Mouse (Mus musculus): ENCODE measurements at regions not wholly inside any gene's neighbourhood (a gene's known extent, or its start where the extent isn't known, plus 50 kb on each side); places are given as distances from the start of the nearest gene placed in this dataset.

DNA sequence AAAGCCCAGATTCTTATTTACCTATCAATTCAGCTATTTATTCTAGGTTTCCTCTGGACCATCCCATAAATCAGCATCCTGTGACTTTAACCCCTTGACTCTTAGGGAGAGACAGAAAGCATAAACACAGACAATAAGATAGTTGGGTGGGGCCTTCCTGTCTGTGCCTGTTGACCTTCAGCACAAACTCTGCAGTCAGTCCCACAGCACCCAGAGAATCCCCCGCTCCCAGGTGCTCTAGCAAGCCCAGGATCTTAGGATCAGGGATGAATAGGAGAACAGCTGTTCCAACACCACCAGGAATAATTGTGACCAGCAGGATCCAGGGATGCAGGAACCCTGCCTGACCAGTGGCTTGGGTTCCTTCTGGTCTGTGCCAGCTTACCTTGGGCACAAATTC, 107.8 kb downstream of the Basp1 start:
- H3K4me1 ChIP-seq (ENCODE audit: control insufficient read depth, insufficient read depth, low read length): peaks cover 22% of the 10 kb centered on the region
- TF ChIP-seq CTCF (IDR thresholded peaks at IDR 0.05; ENCODE audit: low read depth, low read length) (no peak), POLR2A (IDR thresholded peaks at IDR 0.05; ENCODE audit: borderline replicate concordance, low read depth, low read length) (no peak)
- no peak overlapping the region for H3K27ac ChIP-seq (ENCODE audit: insufficient read depth, low read depth, low read length)
- no peak overlapping the region for H3K4me3 ChIP-seq (ENCODE audit: insufficient read depth, low read length)

DNA sequence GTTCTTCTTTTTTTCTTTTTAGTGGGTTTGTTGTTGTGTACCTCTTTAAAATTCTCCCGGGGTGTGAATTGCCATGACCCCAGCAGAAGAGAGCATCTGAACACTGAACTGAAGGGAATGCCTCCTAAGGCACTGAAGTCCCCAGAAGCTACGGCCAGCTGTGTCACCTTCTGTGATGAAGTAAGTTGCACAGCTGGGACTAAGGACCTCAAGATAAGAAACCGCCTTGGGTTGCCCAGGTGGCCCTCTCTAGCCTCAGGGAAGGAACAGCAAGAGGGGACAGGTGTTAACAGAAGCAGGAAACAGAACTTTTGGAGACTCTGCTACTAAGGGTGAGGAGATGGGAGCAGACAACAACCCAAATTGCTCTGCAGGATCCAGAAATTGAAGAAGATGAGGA, 110.2 kb downstream of the Basp1 start:
- Histone ChIP-seq H3K4me1 (ENCODE audit: control insufficient read depth, insufficient read depth, low read length) (peaks cover 22% of the 10 kb centered on the region), H3K27ac (ENCODE audit: insufficient read depth, low read depth, low read length) (peak overlapping the region; percentile 51), H3K4me3 (ENCODE audit: insufficient read depth, low read length) (no peak overlapping the region)
- no peak for TF ChIP-seq POLR2A (IDR thresholded peaks at IDR 0.05; ENCODE audit: borderline replicate concordance, low read depth, low read length)

DNA sequence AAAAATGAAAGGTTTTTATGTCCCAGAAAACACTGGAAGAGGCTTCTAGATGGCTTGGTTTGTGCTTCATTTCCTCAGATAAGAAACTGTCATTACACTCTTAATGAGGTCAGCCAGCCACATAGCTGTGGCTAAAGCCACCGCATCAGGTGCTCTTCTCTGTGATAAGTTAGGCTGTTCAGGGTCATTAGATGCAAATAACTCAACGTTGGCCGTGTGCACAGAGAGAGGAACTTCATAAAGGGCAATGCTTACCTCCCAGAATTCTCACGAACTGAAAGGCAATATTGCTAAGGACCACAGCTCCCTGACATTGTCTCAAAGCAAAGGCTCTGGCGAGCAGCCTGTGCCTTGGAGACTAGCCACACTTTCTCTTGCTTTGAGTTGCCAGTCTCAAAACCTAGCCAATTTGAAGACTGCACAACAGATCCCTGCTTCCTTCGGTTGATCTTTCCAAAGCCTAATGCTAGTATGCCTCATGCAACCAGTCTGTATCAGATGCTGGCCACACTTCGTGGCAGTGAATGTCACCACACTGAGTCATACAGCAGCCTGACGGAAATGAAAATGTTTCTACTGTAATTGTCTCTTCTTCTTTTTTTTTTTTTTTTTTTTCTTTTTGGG, 110.8 kb downstream of the Basp1 start:
- Histone ChIP-seq H3K27ac (ENCODE audit: insufficient read depth, low read depth, low read length) (peak overlapping the region; percentile 96), H3K4me3 (ENCODE audit: insufficient read depth, low read length) (peak overlapping the region; percentile 35), H3K4me1 (ENCODE audit: control insufficient read depth, insufficient read depth, low read length) (peaks cover 22% of the 10 kb centered on the region)
- no peak for TF ChIP-seq CTCF (IDR thresholded peaks at IDR 0.05; ENCODE audit: low read depth, low read length)
- TF ChIP-seq POLR2A (IDR thresholded peaks at IDR 0.05; ENCODE audit: borderline replicate concordance, low read depth, low read length): no peak

DNA sequence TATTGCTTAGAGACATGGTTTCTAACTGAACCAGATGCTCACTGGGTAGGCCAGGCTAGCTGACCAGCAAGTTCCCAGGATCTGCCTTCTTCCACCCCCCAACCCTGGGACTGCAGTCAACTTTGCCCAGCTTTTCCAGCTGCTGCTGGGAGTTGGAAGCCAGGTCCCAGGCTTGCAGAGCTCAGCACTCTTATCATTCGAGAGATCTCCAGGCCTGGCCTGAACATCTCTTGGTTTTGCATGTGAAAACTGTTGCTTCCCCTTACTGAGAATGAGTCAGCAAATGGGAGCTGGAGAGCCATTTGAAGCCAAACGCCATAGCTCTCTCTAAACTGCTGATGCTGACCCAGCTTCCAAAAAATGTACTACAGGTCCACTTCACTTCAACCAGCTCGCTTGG, 111.8 kb downstream of the Basp1 start:
- no peak overlapping the region for H3K4me3 ChIP-seq (ENCODE audit: insufficient read depth, low read length)
- peaks cover 22% of the 10 kb centered on the region for H3K4me1 ChIP-seq (ENCODE audit: control insufficient read depth, insufficient read depth, low read length)
- peak overlapping the region; percentile 93 for H3K27ac ChIP-seq (ENCODE audit: insufficient read depth, low read depth, low read length)
- TF ChIP-seq CTCF (IDR thresholded peaks at IDR 0.05; ENCODE audit: low read depth, low read length): no peak
- no peak for TF ChIP-seq POLR2A (IDR thresholded peaks at IDR 0.05; ENCODE audit: borderline replicate concordance, low read depth, low read length)

DNA sequence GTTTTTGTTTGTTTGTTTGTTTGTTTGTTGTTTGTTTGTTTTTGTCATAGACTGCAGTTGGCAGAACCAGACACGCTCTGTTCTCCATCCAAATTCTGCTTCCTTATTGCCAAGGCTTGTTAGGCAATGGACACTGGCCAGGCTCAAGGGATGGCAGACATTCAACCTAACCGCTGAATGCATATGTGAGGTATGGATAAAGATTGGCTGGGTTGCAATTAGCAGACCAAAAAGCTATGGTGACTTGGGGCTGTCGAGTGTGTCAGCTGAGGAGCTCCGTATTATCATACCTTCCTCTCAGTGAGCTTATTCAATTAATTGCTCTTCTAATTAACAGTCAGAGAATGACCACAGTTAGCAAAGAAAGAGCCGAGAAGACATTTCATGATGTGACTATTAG, 116.3 kb downstream of the Basp1 start:
- no peak for TF ChIP-seq CTCF (IDR thresholded peaks at IDR 0.05; ENCODE audit: low read depth, low read length)
- TF ChIP-seq POLR2A (IDR thresholded peaks at IDR 0.05; ENCODE audit: borderline replicate concordance, low read depth, low read length): no peak
- no peak overlapping the region for H3K27ac ChIP-seq (ENCODE audit: insufficient read depth, low read depth, low read length)
- no peak overlapping the region for H3K4me3 ChIP-seq (ENCODE audit: insufficient read depth, low read length)
- peaks cover 9% of the 10 kb centered on the region for H3K4me1 ChIP-seq (ENCODE audit: control insufficient read depth, insufficient read depth, low read length)

DNA sequence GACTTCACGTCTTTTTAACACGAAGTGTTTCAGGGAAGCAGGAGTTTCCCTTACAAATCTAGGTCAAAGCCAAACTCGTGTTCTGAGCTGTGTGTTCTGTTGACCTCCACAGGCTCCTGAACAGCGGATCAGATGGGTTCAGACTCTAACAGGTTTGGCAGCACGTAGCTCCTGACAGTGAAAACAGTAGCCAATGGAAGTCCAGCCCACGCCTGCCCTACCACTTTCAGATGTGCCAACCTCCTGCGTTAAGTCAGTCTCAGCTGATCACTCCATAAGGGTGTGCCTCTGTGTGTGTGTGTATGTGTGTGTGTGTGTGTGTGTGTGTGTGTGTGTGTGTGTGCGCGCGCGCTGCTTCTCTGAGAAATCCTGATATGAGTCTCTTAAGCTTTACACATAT, 116.8 kb downstream of the Basp1 start:
- Histone ChIP-seq H3K4me3 (ENCODE audit: insufficient read depth, low read length) (no peak overlapping the region), H3K4me1 (ENCODE audit: control insufficient read depth, insufficient read depth, low read length) (peaks cover 5% of the 10 kb centered on the region), H3K27ac (ENCODE audit: insufficient read depth, low read depth, low read length) (no peak overlapping the region)
- no peak for TF ChIP-seq POLR2A (IDR thresholded peaks at IDR 0.05; ENCODE audit: borderline replicate concordance, low read depth, low read length)
- TF ChIP-seq CTCF (IDR thresholded peaks at IDR 0.05; ENCODE audit: low read depth, low read length): no peak

DNA sequence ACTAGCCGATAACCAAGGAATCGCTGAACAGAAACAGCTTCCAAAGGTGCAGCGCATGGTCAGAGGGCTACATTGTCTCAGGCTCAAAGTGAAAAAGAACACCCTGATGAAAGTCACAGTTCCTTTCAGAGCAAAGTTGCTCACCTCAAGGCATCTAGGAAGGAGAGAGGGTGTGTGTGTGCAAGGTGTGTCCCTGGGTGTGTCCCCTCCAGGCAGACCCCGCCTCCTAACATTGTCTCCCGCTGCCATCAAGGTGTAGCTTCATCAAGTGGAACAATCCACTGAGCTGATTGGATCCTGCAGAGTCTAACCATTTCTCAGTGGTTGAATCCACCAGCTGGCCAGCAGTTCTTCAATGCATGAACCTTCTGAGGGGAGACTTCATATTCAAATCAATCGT, 117.8 kb downstream of the Basp1 start:
- H3K27ac ChIP-seq (ENCODE audit: insufficient read depth, low read depth, low read length): no peak overlapping the region
- H3K4me1 ChIP-seq (ENCODE audit: control insufficient read depth, insufficient read depth, low read length): 0 out of 2 replicates have a peak, but pooled peaks cover 1% of the 10 kb centered on the region
- no peak for TF ChIP-seq CTCF (IDR thresholded peaks at IDR 0.05; ENCODE audit: low read depth, low read length)
- TF ChIP-seq POLR2A (IDR thresholded peaks at IDR 0.05; ENCODE audit: borderline replicate concordance, low read depth, low read length): no peak
- no peak overlapping the region for H3K4me3 ChIP-seq (ENCODE audit: insufficient read depth, low read length)

DNA sequence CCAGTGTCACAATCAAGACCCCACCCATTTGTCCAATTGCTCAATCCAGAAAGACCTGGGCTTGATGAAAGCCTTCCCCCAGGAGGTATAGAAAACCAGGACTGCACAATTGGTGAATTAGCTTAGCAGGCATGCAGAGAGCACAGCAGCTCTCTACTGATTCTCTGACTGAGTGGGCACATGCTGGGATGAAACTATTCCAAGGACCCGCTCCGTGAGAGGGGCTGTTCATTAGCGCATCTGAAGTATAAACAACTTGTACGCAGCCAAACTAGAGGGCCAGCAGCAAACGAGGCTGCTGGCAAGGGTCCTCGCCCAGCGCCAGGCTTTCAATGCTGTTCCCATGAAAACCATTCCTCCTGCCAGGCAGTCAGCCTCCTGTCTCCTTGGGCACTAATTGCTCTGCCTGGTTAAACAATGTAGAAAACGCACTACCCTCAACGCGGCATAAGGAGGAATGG, 122.3 kb downstream of the Basp1 start:
- Histone ChIP-seq H3K27ac (ENCODE audit: insufficient read depth, low read depth, low read length) (no peak overlapping the region), H3K4me3 (ENCODE audit: insufficient read depth, low read length) (no peak overlapping the region), H3K4me1 (ENCODE audit: control insufficient read depth, insufficient read depth, low read length) (peaks cover 24% of the 10 kb centered on the region)
- no peak for TF ChIP-seq CTCF (IDR thresholded peaks at IDR 0.05; ENCODE audit: low read depth, low read length)
- TF ChIP-seq POLR2A (IDR thresholded peaks at IDR 0.05; ENCODE audit: borderline replicate concordance, low read depth, low read length): no peak

DNA sequence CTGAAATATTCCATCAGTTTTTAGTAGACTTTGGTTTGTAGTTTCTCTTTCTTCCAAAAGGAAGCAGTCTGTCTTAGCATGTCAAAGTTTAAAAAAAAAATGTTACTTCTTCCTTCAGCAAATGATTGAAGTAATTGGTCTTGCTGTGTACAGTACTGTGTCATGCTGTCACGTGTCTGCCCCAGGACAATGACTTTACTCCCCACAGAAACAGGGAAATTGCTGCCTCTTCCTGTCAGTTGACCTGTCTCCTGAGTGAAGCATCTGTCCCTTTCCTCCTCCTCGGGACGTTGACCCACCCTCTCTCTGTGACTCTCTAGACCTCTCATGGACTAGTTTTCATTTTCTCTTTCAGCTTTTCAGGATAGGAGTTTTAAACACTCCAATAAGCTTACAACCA, 125.7 kb downstream of the Basp1 start:
- Histone ChIP-seq H3K4me3 (ENCODE audit: insufficient read depth, low read length) (no peak overlapping the region), H3K4me1 (ENCODE audit: control insufficient read depth, insufficient read depth, low read length) (peaks cover 46% of the 10 kb centered on the region), H3K27ac (ENCODE audit: insufficient read depth, low read depth, low read length) (peak overlapping the region; percentile 90)
- TF ChIP-seq POLR2A (IDR thresholded peaks at IDR 0.05; ENCODE audit: borderline replicate concordance, low read depth, low read length) (no peak), CTCF (IDR thresholded peaks at IDR 0.05; ENCODE audit: low read depth, low read length) (no peak)

DNA sequence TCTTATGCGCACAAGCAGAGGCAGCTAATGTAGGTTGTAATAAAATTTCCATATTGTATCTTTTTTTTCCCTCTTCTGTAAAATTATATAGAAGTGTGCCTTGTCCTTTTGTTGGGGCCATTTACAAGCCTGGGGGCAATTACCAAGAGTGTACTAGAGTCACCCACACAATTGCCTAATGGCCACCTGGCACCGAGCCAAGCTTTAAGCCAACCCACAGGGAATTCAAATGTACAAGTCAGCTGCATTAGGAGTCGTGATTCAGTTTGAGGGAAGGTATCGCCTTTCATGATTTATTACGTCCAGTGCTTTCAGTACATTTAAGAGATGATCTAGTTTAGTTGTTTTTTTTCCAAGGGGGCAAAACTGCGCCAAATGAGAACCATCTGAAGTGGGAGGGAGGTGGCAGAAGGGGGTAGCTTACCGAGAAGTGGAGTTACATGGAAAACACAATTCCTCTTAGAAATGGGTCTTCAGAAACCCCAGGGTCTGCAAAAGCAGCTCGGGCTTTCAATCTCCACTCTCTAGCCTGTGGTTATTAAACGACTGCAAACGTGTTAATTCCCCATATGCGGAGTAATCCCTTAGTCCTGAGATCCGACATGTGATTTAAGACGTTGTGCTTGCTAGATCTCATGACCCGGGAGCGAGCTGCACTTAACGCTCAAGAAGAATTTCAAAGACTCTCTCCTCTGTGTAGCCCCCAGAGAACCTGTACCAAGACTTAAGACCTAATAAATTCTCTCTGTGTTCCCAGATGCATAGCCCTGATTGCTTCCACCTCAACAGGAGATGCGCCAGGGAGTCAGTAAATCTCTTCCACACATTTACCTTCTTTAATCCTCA, 129.0 kb downstream of the Basp1 start:
- Histone ChIP-seq H3K27ac (ENCODE audit: insufficient read depth, low read depth, low read length) (no peak overlapping the region), H3K4me3 (ENCODE audit: insufficient read depth, low read length) (no peak overlapping the region), H3K4me1 (ENCODE audit: control insufficient read depth, insufficient read depth, low read length) (peaks cover 53% of the 10 kb centered on the region)
- TF ChIP-seq POLR2A (IDR thresholded peaks at IDR 0.05; ENCODE audit: borderline replicate concordance, low read depth, low read length): no peak
- no peak for TF ChIP-seq CTCF (IDR thresholded peaks at IDR 0.05; ENCODE audit: low read depth, low read length)

Measured in bone marrow macrophage, adult 2 months (primary cell).